Mouse (Mus musculus) G1E (cell line): Measurements from ENCODE around the gene Zfp128. TPM values are rescaled to one million over a fixed set of nuclear protein-coding genes. Genes with fewer than 3 reads are reported as not detected.
"Not testable (repeated sequence)": the region's sequence is repeated elsewhere in the genome, so short reads cannot be mapped to it uniquely, and the experiment has no call there.

Experiments
- ATAC-seq: 2 replicates; pipeline ENCODE4 v1.8.0; 2016; ENCODE audit warnings: mild to moderate bottlenecking; ENCODE audit not compliant: insufficient number of reproducible peaks, poor library complexity, low FRiP score, severe bottlenecking; ENCODE audit errors: extremely low read depth
- DNase-seq: peaks from one replicate; pipeline ENCODE4 v3.0.0; 2012; ENCODE audit warnings: low spot score
- H3K27me3 ChIP-seq: 2 replicates; pipeline ENCODE4 v1.6.1; 2012; ENCODE audit warnings: mild to moderate bottlenecking, low read length, inconsistent platforms; ENCODE audit not compliant: insufficient read depth
- H3K36me3 ChIP-seq: replicated peaks from 2 replicates; pipeline ENCODE3; 2012; ENCODE audit warnings: mild to moderate bottlenecking, inconsistent platforms
- H3K4me1 ChIP-seq: 2 replicates; pipeline ENCODE4 v1.6.1; 2012; ENCODE audit warnings: low read depth, low read length, inconsistent platforms, mixed read lengths; ENCODE audit not compliant: insufficient read depth
- H3K4me3 ChIP-seq: 2 replicates; pipeline ENCODE4 v1.5.1; 2012; ENCODE audit warnings: low read depth, mild to moderate bottlenecking, inconsistent platforms, low read length, moderate library complexity, mixed read lengths
- H3K9me3 ChIP-seq: replicated peaks from 2 replicates; pipeline ENCODE4 v1.6.1; 2012; ENCODE audit warnings: inconsistent platforms
- CTCF ChIP-seq: IDR thresholded peaks from 2 replicates; pipeline ENCODE4 v1.5.1; 2012; ENCODE audit warnings: low read depth, low read length, inconsistent platforms, mixed read lengths
- GATA1 ChIP-seq: IDR thresholded peaks from 2 replicates; pipeline ENCODE4 v1.6.1; 2012; ENCODE audit warnings: borderline replicate concordance, low read length, inconsistent platforms, mixed read lengths
- GATA2 ChIP-seq: IDR thresholded peaks from 2 replicates; pipeline ENCODE4 v1.6.1; 2012; ENCODE audit warnings: low read depth, low read length, inconsistent platforms, borderline replicate concordance
- POLR2AphosphoS5 ChIP-seq: IDR thresholded peaks from 2 replicates; pipeline ENCODE4 v1.6.1; 2012; ENCODE audit warnings: low read depth, low read length, inconsistent platforms; ENCODE audit not compliant: insufficient replicate concordance
- TAL1 ChIP-seq: conservative IDR thresholded peaks from 2 replicates; pipeline ENCODE4 v1.6.1; 2012; ENCODE audit warnings: low read depth, low read length, inconsistent platforms, mixed read lengths
- polyA plus RNA-seq: library from polyadenylated mRNA; stranded (reverse); fragments of >175 nt; gene quantifications from 2 replicates; pipeline ENCODE4 v1.2.3, GENCODE M21; 2012
- total RNA-seq, 2 experiments: library from RNA; stranded (forward) in 1 of 2; stranded (reverse) in 1 of 2; fragments of 200-1000 nt in 1 of 2; fragments of >200 nt in 1 of 2; fragmentation: Nextera tagmentation in 1 of 2; gene quantifications; 2 replicates each; pipeline ENCODE4 v1.2.3; 2014 to 2017

Zfp128 gene
- total and polyA plus RNA-seq, 3 experiments, result 0.72 to 9.3 (median 3.8) TPM

DNA sequence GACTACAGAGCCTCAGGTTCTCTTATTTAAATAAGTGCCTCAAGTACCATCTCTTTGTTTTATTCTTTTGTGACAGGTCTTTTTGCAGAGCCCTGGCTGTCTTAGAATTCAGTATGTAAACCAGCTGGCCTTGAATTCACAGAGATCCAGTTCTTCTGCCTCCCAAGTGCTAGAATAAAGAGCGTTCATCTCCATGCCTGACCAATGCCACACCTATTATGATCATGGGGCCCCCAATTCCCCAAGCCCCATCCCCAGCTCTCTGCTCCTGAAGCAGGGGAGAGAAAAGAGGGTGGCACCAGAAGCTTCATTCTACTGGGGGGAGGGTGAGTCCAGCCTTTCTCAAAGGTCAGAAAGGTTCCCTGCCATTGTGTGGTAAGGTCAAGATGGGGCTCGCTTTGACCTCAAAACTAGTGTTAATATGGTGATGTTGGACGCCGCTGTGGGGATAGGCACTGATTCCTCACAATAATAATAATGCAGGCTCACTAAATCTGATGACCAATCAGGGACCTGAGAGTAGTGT lies 52.7 kb downstream of the Zfp128 start:
- no peaks in the 10 kb centered on the region for H3K9me3 ChIP-seq
- H3K27me3 ChIP-seq, result no peaks in the 10 kb centered on the region
- TF ChIP-seq GATA2, result no peak
- no peak for TF ChIP-seq TAL1
- TF ChIP-seq CTCF, result no peak
- no peak for TF ChIP-seq POLR2AphosphoS5
- no peak for TF ChIP-seq GATA1
- no peak overlapping the region for H3K4me3 ChIP-seq
- peaks cover 12% of the 10 kb centered on the region for H3K36me3 ChIP-seq
- ATAC-seq (no peak), DNase-seq (no peak)
- peaks cover 2% of the 10 kb centered on the region; the same call in 1 of the 2 replicates for H3K4me1 ChIP-seq

DNA sequence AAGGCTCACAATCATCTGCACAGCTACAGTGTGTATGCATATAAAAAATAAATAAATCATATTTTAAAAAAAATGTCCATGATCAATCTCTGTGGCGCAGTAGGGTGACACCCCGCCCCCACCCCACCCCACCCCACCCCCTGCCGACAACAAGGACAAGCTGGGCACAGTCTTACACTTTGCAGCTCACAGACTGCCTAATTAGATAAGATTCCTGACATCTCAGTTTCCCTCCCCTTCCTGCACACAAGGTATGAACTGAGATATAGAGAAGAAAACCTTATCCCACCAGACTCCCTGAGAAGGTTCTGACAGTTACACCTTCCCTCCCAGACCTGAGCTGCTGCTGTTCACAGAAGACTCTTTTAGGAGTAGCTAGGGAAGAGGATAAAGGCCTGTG lies 53.8 kb downstream of the Zfp128 start:
- Histone ChIP-seq H3K4me3 (no peak overlapping the region), H3K4me1 (peaks cover 2% of the 10 kb centered on the region; the same call in 1 of the 2 replicates), H3K27me3 (no peaks in the 10 kb centered on the region), H3K36me3 (peaks cover 4% of the 10 kb centered on the region), H3K9me3 (no peaks in the 10 kb centered on the region)
- ATAC-seq (no peak), DNase-seq (no peak)
- TF ChIP-seq POLR2AphosphoS5 (no peak), GATA1 (no peak), CTCF (no peak), GATA2 (no peak), TAL1 (no peak)

DNA sequence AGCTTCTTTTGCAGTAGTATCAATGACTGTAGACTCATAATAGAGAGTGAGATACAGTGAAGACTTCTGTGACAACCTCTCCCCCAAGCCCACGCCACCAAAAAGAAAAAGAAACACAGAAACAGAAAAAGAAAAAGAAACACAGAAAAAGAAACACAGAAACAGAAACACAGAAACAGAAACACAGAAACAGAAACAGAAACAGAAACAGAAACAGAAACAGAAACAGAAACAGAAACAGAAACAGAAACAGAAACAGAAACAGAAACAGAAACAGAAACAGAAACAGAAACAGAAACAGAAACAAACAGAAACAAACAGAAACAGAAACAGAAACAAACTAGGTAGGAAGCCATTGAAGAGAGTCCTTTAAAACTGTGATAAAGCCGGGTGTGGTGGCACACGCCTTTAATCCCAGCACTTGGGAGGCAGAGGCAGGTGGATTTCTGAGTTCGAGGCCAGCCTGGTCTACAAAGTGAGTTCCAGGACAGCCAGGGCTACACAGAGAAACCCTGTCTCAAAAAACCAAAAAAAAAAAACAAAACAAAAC lies 56.4 kb downstream of the Zfp128 start:
- not testable (repeated sequence) for H3K4me1 ChIP-seq, H3K36me3 ChIP-seq, H3K4me3 ChIP-seq, H3K27me3 ChIP-seq, ATAC-seq, H3K9me3 ChIP-seq, DNase-seq

DNA sequence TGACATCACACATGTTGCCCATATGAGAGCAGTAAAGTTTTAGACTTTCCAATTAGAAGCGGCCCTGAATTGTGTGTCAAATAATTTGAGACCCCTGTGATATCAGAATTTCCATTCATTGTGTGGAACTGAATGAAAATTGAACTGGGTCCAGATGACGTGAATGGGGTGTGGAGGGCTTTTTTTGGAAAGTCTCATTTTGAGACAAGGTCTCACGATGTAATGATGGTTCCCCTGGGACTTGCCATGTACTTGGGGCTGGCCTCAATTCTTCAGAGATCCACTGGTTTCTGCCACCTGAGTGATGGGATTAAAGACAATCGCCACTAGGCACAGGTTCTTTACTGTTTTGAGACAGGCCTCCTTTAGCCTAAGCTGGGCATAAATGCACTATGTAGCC lies 59.6 kb downstream of the Zfp128 start:
- DNase-seq (no peak), ATAC-seq (no peak)
- Histone ChIP-seq H3K4me1 (peaks cover 4% of the 10 kb centered on the region; the same call in 1 of the 2 replicates), H3K9me3 (no peaks in the 10 kb centered on the region), H3K36me3 (no peaks in the 10 kb centered on the region), H3K27me3 (0 out of 2 replicates have a peak, but pooled peaks cover 3% of the 10 kb centered on the region), H3K4me3 (no peak overlapping the region)
- TF ChIP-seq GATA1, result no peak
- TF ChIP-seq CTCF, result no peak
- TF ChIP-seq POLR2AphosphoS5, result no peak
- no peak for TF ChIP-seq GATA2
- TF ChIP-seq TAL1, result no peak

Other genes with a start within 250 kb of the Zfp128 start
- not detected in 2 replicates for gene Vmn2r54, start 240.9 kb upstream of the Zfp128 start, total RNA-seq (2014; fragmentation: Nextera tagmentation)
- 0.05 TPM in 1 of 2 replicates, not detected in the other for gene Vmn2r54, start 240.9 kb upstream of the Zfp128 start, total RNA-seq (2017)
- not detected in 2 replicates for gene Vmn2r54, start 240.9 kb upstream of the Zfp128 start, polyA plus RNA-seq
- gene Vmn2r55, start 196.2 kb upstream of the Zfp128 start, total RNA-seq (2014; fragmentation: Nextera tagmentation), result not detected in 2 replicates
- gene Vmn2r55, start 196.2 kb upstream of the Zfp128 start, total RNA-seq (2017), result 0.06 TPM in 1 of 2 replicates, not detected in the other
- not detected in 2 replicates for gene Vmn2r55, start 196.2 kb upstream of the Zfp128 start, polyA plus RNA-seq
- not detected in 2 replicates for gene Vmn2r56, start 146.2 kb upstream of the Zfp128 start, total RNA-seq (2014; fragmentation: Nextera tagmentation)
- gene Vmn2r56, start 146.2 kb upstream of the Zfp128 start, total RNA-seq (2017), result 0.06 and 0.11 TPM in 2 replicates
- gene Vmn2r56, start 146.2 kb upstream of the Zfp128 start, polyA plus RNA-seq, result not detected in 2 replicates
- gene Zscan18, start 77.5 kb upstream of the Zfp128 start, total RNA-seq (2014; fragmentation: Nextera tagmentation), result not detected in 2 replicates
- 0.12 and 0.22 TPM in 2 replicates for gene Zscan18, start 77.5 kb upstream of the Zfp128 start, total RNA-seq (2017)
- gene Zscan18, start 77.5 kb upstream of the Zfp128 start, polyA plus RNA-seq, result not detected in 2 replicates
- gene Zfp329, start 62.3 kb upstream of the Zfp128 start, total RNA-seq (2014; fragmentation: Nextera tagmentation), result 25.6 and 27.4 TPM in 2 replicates
- gene Zfp329, start 62.3 kb upstream of the Zfp128 start, total RNA-seq (2017), result 15.5 and 22.2 TPM in 2 replicates
- 0.27 and 0.33 TPM in 2 replicates for gene Zfp329, start 62.3 kb upstream of the Zfp128 start, polyA plus RNA-seq
- 53.1 and 62.7 TPM in 2 replicates for gene Zfp110, start 46.4 kb upstream of the Zfp128 start, total RNA-seq (2014; fragmentation: Nextera tagmentation)
- 58.4 and 59.9 TPM in 2 replicates for gene Zfp110, start 46.4 kb upstream of the Zfp128 start, total RNA-seq (2017)
- 2.5 and 3.2 TPM in 2 replicates for gene Zfp110, start 46.4 kb upstream of the Zfp128 start, polyA plus RNA-seq
- 23.9 and 25.0 TPM in 2 replicates for gene Zscan22, start 16.6 kb downstream of the Zfp128 start, total RNA-seq (2014; fragmentation: Nextera tagmentation)
- gene Zscan22, start 16.6 kb downstream of the Zfp128 start, total RNA-seq (2017), result 4.1 and 4.5 TPM in 2 replicates
- 2.8 and 3.5 TPM in 2 replicates for gene Zscan22, start 16.6 kb downstream of the Zfp128 start, polyA plus RNA-seq
- 1,720 and 1,839 TPM in 2 replicates for gene Rps5, start 41.1 kb downstream of the Zfp128 start, total RNA-seq (2014; fragmentation: Nextera tagmentation)
- gene Rps5, start 41.1 kb downstream of the Zfp128 start, total RNA-seq (2017), result 880 and 1,074 TPM in 2 replicates
- gene Rps5, start 41.1 kb downstream of the Zfp128 start, polyA plus RNA-seq, result 1,806 and 2,694 TPM in 2 replicates
- 0.29 and 0.98 TPM in 2 replicates for gene Rnf225, start 46.2 kb downstream of the Zfp128 start, total RNA-seq (2014; fragmentation: Nextera tagmentation)
- 0.76 and 0.81 TPM in 2 replicates for gene Rnf225, start 46.2 kb downstream of the Zfp128 start, total RNA-seq (2017)
- gene Rnf225, start 46.2 kb downstream of the Zfp128 start, polyA plus RNA-seq, result 1.0 and 1.3 TPM in 2 replicates
- gene Zfp324, start 84.7 kb downstream of the Zfp128 start, total RNA-seq (2014; fragmentation: Nextera tagmentation), result 3.7 and 5.9 TPM in 2 replicates
- gene Zfp324, start 84.7 kb downstream of the Zfp128 start, total RNA-seq (2017), result 6.2 and 7.0 TPM in 2 replicates
- gene Zfp324, start 84.7 kb downstream of the Zfp128 start, polyA plus RNA-seq, result 2.4 and 2.7 TPM in 2 replicates
- gene Zfp446, start 96.7 kb downstream of the Zfp128 start, total RNA-seq (2014; fragmentation: Nextera tagmentation), result 5.9 and 6.1 TPM in 2 replicates
- 3.7 and 4.0 TPM in 2 replicates for gene Zfp446, start 96.7 kb downstream of the Zfp128 start, total RNA-seq (2017)
- 4.1 and 4.6 TPM in 2 replicates for gene Zfp446, start 96.7 kb downstream of the Zfp128 start, polyA plus RNA-seq
- not detected in 2 replicates for gene Slc27a5, start 117.0 kb downstream of the Zfp128 start, total RNA-seq (2014; fragmentation: Nextera tagmentation)
- 0.12 and 0.22 TPM in 2 replicates for gene Slc27a5, start 117.0 kb downstream of the Zfp128 start, total RNA-seq (2017)
- gene Slc27a5, start 117.0 kb downstream of the Zfp128 start, polyA plus RNA-seq, result not detected in 2 replicates
- gene Trim28, start 117.9 kb downstream of the Zfp128 start, total RNA-seq (2014; fragmentation: Nextera tagmentation), result 324 and 384 TPM in 2 replicates
- 506 and 524 TPM in 2 replicates for gene Trim28, start 117.9 kb downstream of the Zfp128 start, total RNA-seq (2017)
- gene Trim28, start 117.9 kb downstream of the Zfp128 start, polyA plus RNA-seq, result 193 and 221 TPM in 2 replicates
- 9.6 and 12.6 TPM in 2 replicates for gene Zbtb45, start 128.9 kb downstream of the Zfp128 start, total RNA-seq (2014; fragmentation: Nextera tagmentation)
- 8.7 and 9.0 TPM in 2 replicates for gene Zbtb45, start 128.9 kb downstream of the Zfp128 start, total RNA-seq (2017)
- gene Zbtb45, start 128.9 kb downstream of the Zfp128 start, polyA plus RNA-seq, result 99.1 and 126 TPM in 2 replicates
- 148 and 163 TPM in 2 replicates for gene Chmp2a, start 153.6 kb downstream of the Zfp128 start, total RNA-seq (2014; fragmentation: Nextera tagmentation)
- 178 and 188 TPM in 2 replicates for gene Chmp2a, start 153.6 kb downstream of the Zfp128 start, total RNA-seq (2017)
- gene Chmp2a, start 153.6 kb downstream of the Zfp128 start, polyA plus RNA-seq, result 141 and 289 TPM in 2 replicates
- 250 and 290 TPM in 2 replicates for gene Ube2m, start 157.1 kb downstream of the Zfp128 start, total RNA-seq (2014; fragmentation: Nextera tagmentation)
- 151 and 162 TPM in 2 replicates for gene Ube2m, start 157.1 kb downstream of the Zfp128 start, total RNA-seq (2017)
- gene Ube2m, start 157.1 kb downstream of the Zfp128 start, polyA plus RNA-seq, result 150 and 170 TPM in 2 replicates
- gene Mzf1, start 173.6 kb downstream of the Zfp128 start, total RNA-seq (2014; fragmentation: Nextera tagmentation), result not detected in 2 replicates
- 0.17 and 0.22 TPM in 2 replicates for gene Mzf1, start 173.6 kb downstream of the Zfp128 start, total RNA-seq (2017)
- 0.07 and 0.11 TPM in 2 replicates for gene Mzf1, start 173.6 kb downstream of the Zfp128 start, polyA plus RNA-seq
- gene Vmn1r85, start 214.0 kb downstream of the Zfp128 start, total RNA-seq (2014; fragmentation: Nextera tagmentation), result not detected in 2 replicates
- gene Vmn1r85, start 214.0 kb downstream of the Zfp128 start, total RNA-seq (2017), result under 0.01 and 0.44 TPM in 2 replicates
- not detected in 2 replicates for gene Vmn1r85, start 214.0 kb downstream of the Zfp128 start, polyA plus RNA-seq
- not detected in 2 replicates for gene Vmn1r86, start 238.7 kb downstream of the Zfp128 start, total RNA-seq (2014; fragmentation: Nextera tagmentation)
- 0.06 and 0.11 TPM in 2 replicates for gene Vmn1r86, start 238.7 kb downstream of the Zfp128 start, total RNA-seq (2017)
- gene Vmn1r86, start 238.7 kb downstream of the Zfp128 start, polyA plus RNA-seq, result not detected in 2 replicates